Mouse (Mus musculus) small intestine, adult 2 months (tissue): Measurements from ENCODE around the gene Ankfn1.

Experiments used
- CTCF ChIP-seq: fragments of 200-500 bp; IDR thresholded peaks from 2 replicates; pipeline ENCODE4 v1.5.1; 2012; ENCODE audit warnings: low read depth, mild to moderate bottlenecking, control low read depth, inconsistent platforms, low read length, moderate library complexity, mixed read lengths; ENCODE audit not compliant: insufficient replicate concordance, insufficient read length; ENCODE audit errors: extremely low read depth
- POLR2A ChIP-seq: fragments of 200-500 bp; IDR thresholded peaks from 2 replicates; pipeline ENCODE4 v1.6.1; 2012; ENCODE audit warnings: low read depth, mild to moderate bottlenecking, control low read depth, inconsistent platforms, low read length, moderate library complexity

- TF ChIP-seq CTCF (no peak), POLR2A (no peak)
Measured at GRCm38 (mm10) chr11:89424358-89424757, 353.1 kb downstream of the Ankfn1 start.
